Mouse (Mus musculus) c-Kit-positive CD71-negative TER-119-negative erythroid progenitor cells, embryonic 14.5 days (primary cell): ENCODE measurements at regions not wholly inside any gene's neighbourhood (a gene's known extent, or its start where the extent isn't known, plus 50 kb on each side); places are given as distances from the start of the nearest gene placed in this dataset.
"Not testable (repeated sequence)": the region's sequence is repeated elsewhere in the genome, so short reads cannot be mapped to it uniquely, and the experiment has no call there.

Source experiments
- DNase-seq: peaks from one replicate; pipeline ENCODE4 v3.0.0-alpha.2; 2013; ENCODE audit warnings: low read depth

- no peak for DNase-seq
These were observed 179.9 kb downstream of the Dhx15 start for GRCm38 (mm10) chr5:52010426-52010825.

- DNase-seq = no peak
These were observed 181.4 kb downstream of the Dhx15 start for GRCm38 (mm10) chr5:52008942-52009341.

- DNase-seq = no peak
These were observed 183.5 kb downstream of the Dhx15 start for GRCm38 (mm10) chr5:52006843-52007242.

- no peak for DNase-seq
These were observed 199.3 kb downstream of the Dhx15 start for GRCm38 (mm10) chr5:51990847-51991610.

GRCm38 (mm10) chr5:51989396-51989795 is 200.9 kb downstream of the Dhx15 start:
- no peak for DNase-seq

GRCm38 (mm10) chr5:51988913-51989312 is 201.4 kb downstream of the Dhx15 start:
- DNase-seq = no peak

GRCm38 (mm10) chr5:51984966-51985365 is 205.3 kb downstream of the Dhx15 start:
- no peak for DNase-seq

- DNase-seq = no peak
These were observed 207.5 kb downstream of the Dhx15 start for GRCm38 (mm10) chr5:51982780-51983179.

GRCm38 (mm10) chr5:51980901-51981300 is 209.4 kb downstream of the Dhx15 start:
- no peak for DNase-seq

GRCm38 (mm10) chr5:51952499-51952898 is 237.8 kb downstream of the Dhx15 start:
- DNase-seq = no peak

- DNase-seq = no peak
These were observed 240.3 kb downstream of the Dhx15 start for GRCm38 (mm10) chr5:51949996-51950395.

- no peak for DNase-seq
These were observed 244.3 kb downstream of the Dhx15 start for GRCm38 (mm10) chr5:51946062-51946461.

- not testable (repeated sequence) for DNase-seq
These were observed 248.4 kb downstream of the Dhx15 start for GRCm38 (mm10) chr5:51941925-51942291.

- peak; percentile 16 for DNase-seq
These were observed 248.9 kb downstream of the Dhx15 start for GRCm38 (mm10) chr5:51941255-51941924.

GRCm38 (mm10) chr5:51938845-51939244 is 251.5 kb downstream of the Dhx15 start:
- no peak for DNase-seq

- no peak for DNase-seq
These were observed 253.0 kb downstream of the Dhx15 start for GRCm38 (mm10) chr5:51937320-51937719.

- no peak for DNase-seq
These were observed 254.6 kb downstream of the Dhx15 start for GRCm38 (mm10) chr5:51935391-51936354.

- no peak for DNase-seq
These were observed 255.4 kb downstream of the Dhx15 start for GRCm38 (mm10) chr5:51934910-51935309.

- no peak for DNase-seq
These were observed 257.0 kb downstream of the Dhx15 start for GRCm38 (mm10) chr5:51933331-51933730.

- DNase-seq = no peak
These were observed 259.9 kb downstream of the Dhx15 start for GRCm38 (mm10) chr5:51930416-51930815.

GRCm38 (mm10) chr5:51928801-51929200 is 261.5 kb downstream of the Dhx15 start:
- DNase-seq = no peak

- no peak for DNase-seq
These were observed 266.9 kb downstream of the Dhx15 start for GRCm38 (mm10) chr5:51923417-51923816.
